ENCODE assay signal across 8 mouse cellular contexts in genomic region chr13:44501777-44502321, GRCm38 (mm10).
DNase-seq lines count a peak whose midpoint lies in the region; ATAC-seq lines count a peak whose summit lies in the region.

No protein-coding gene starts in this region.

- H3K9ac ChIP-seq in hindbrain, embryonic 15.5 days, result no peak overlapping the region
- H3K9ac ChIP-seq in hindbrain, embryonic 12.5 days, result no peak overlapping the region
- no peak overlapping the region for H3K9ac ChIP-seq in heart, embryonic 13.5 days

- no peaks in the 10 kb centered on the region for H3K9me3 ChIP-seq in hindbrain, embryonic 15.5 days
- H3K9me3 ChIP-seq in hindbrain, embryonic 12.5 days (replicated peaks), result no peaks in the 10 kb centered on the region
- no peaks in the 10 kb centered on the region for H3K9me3 ChIP-seq in heart, embryonic 13.5 days

- peak; percentile 69; the same call in 1 of the 2 replicates for ATAC-seq in hindbrain, embryonic 15.5 days (ENCODE audit: low FRiP score, low read depth)
- ATAC-seq in hindbrain, embryonic 12.5 days (ENCODE audit: low FRiP score), result no peak
- peak; percentile 51 for ATAC-seq in activated CD4-positive, CD25-positive, alpha-beta regulatory T cell, adult 4 months
- ATAC-seq in heart, embryonic 13.5 days (ENCODE audit: extremely low read depth, insufficient number of reproducible peaks, low FRiP score, low TSS enrichment), result peak; percentile 74; the same call in 1 of the 2 replicates

- H3K4me1 ChIP-seq in hindbrain, embryonic 15.5 days (replicated peaks), result peaks cover 9% of the 10 kb centered on the region
- H3K4me1 ChIP-seq in hindbrain, embryonic 12.5 days, result peaks cover 7% of the 10 kb centered on the region
- H3K4me1 ChIP-seq in heart, embryonic 13.5 days, result peaks cover 20% of the 10 kb centered on the region

- H3K4me3 ChIP-seq in hindbrain, embryonic 15.5 days, result no peak overlapping the region
- H3K4me3 ChIP-seq in hindbrain, embryonic 12.5 days, result no peak overlapping the region
- no peak overlapping the region for H3K4me3 ChIP-seq in heart, embryonic 13.5 days

- H3K27me3 ChIP-seq in hindbrain, embryonic 15.5 days, result no peaks in the 10 kb centered on the region
- no peaks in the 10 kb centered on the region for H3K27me3 ChIP-seq in hindbrain, embryonic 12.5 days
- H3K27me3 ChIP-seq in heart, embryonic 13.5 days (replicated peaks), result no peaks in the 10 kb centered on the region

- H3K4me2 ChIP-seq in hindbrain, embryonic 15.5 days, result no peak overlapping the region
- no peak overlapping the region for H3K4me2 ChIP-seq in hindbrain, embryonic 12.5 days (replicated peaks)
- H3K4me2 ChIP-seq in heart, embryonic 13.5 days, result no peak overlapping the region

- H3K36me3 ChIP-seq in hindbrain, embryonic 15.5 days, result no peaks in the 10 kb centered on the region
- H3K36me3 ChIP-seq in hindbrain, embryonic 12.5 days, result no peaks in the 10 kb centered on the region
- no peaks in the 10 kb centered on the region for H3K36me3 ChIP-seq in heart, embryonic 13.5 days

- peak; percentile 58 for DNase-seq in lung, postnatal 10 days
- peak; percentile 71 for DNase-seq in thymus, postnatal 14 days
- DNase-seq in urinary bladder, adult 18-20 months (ENCODE audit: low spot score in 2 of 2), result no peak
- DNase-seq in layer of hippocampus, adult 18-20 months (ENCODE audit: low spot score in 2 of 2), result no peak

- no peak overlapping the region for H3K27ac ChIP-seq in hindbrain, embryonic 15.5 days (replicated peaks)
- no peak overlapping the region for H3K27ac ChIP-seq in hindbrain, embryonic 12.5 days
- H3K27ac ChIP-seq in heart, embryonic 13.5 days (replicated peaks), result peak overlapping the region; percentile 64

- WGBS in hindbrain, embryonic 15.5 days, result 57% methylated on average over 5 of the region's 5 CpGs
- 64% methylated on average over 5 of the region's 5 CpGs for WGBS in hindbrain, embryonic 12.5 days
- 40% methylated on average over 5 of the region's 5 CpGs for whole genome bisulfite sequencing in heart, embryonic 13.5 days

Comparison
In these comparisons a context has a peak if more than half of its experiments do, and no peak if none do; other contexts are left out.
1. DNase-seq: peak in lung, postnatal 10 days (single experiment) and thymus, postnatal 14 days (single experiment); none in urinary bladder, adult 18-20 months (0 of 2) and layer of hippocampus, adult 18-20 months (0 of 2).